Mouse (Mus musculus): ENCODE results near the gene Duxf3. TPM values are rescaled to one million over a fixed set of nuclear protein-coding genes. Genes with fewer than 3 reads are reported as not detected.
"Not testable (repeated sequence)": the region's sequence is repeated elsewhere in the genome, so short reads cannot be mapped to it uniquely, and the experiment has no call there.

Duxf3 gene
- not detected in 2 replicates for polyA plus RNA-seq (2016; fragmentation: Nextera tagmentation; extraction: Ambion mirVana)

GRCm38 (mm10) chr10:58232641-58232969, at the start of gene Duxf3:
TSS of gene Duxf3 (minus strand) at chr10:58232675.
- not testable (repeated sequence) for H3K4me2 ChIP-seq; H3K27ac ChIP-seq; H3K4me1 ChIP-seq (replicated peaks); H3K9ac ChIP-seq (replicated peaks); H3K27me3 ChIP-seq; H3K4me3 ChIP-seq (replicated peaks); H3K36me3 ChIP-seq
- ATAC-seq (ENCODE audit: insufficient number of reproducible peaks, insufficient read depth, low FRiP score, low TSS enrichment, low read depth), result peak; percentile 56
- 87% methylated on average over 8 of the region's 8 CpGs for WGBS
- peaks cover 34% of the 10 kb centered on the region for H3K9me3 ChIP-seq

GRCm38 (mm10) chr10:58282238-58282637, 49.8 kb upstream of the Duxf3 start:
- WGBS, result 90% methylated on average over 7 of the region's 7 CpGs
- Histone ChIP-seq H3K36me3 (peaks cover 77% of the 10 kb centered on the region), H3K27ac (no peak overlapping the region), H3K9me3 (no peaks in the 10 kb centered on the region), H3K4me3 (replicated peaks) (no peak overlapping the region), H3K4me1 (replicated peaks) (no peaks in the 10 kb centered on the region), H3K4me2 (no peak overlapping the region), H3K27me3 (no peaks in the 10 kb centered on the region), H3K9ac (replicated peaks) (no peak overlapping the region)
- no peak for ATAC-seq (ENCODE audit: insufficient number of reproducible peaks, insufficient read depth, low FRiP score, low TSS enrichment, low read depth)

GRCm38 (mm10) chr10:58258466-58258865, 26.0 kb upstream of the Duxf3 start:
- no peak for ATAC-seq (ENCODE audit: insufficient number of reproducible peaks, insufficient read depth, low FRiP score, low TSS enrichment, low read depth)
- WGBS, result 66% methylated on average over 5 of the region's 5 CpGs

GRCm38 (mm10) chr10:58255954-58256353, 23.5 kb upstream of the Duxf3 start:
- Histone ChIP-seq H3K4me3 (replicated peaks) (peak overlapping the region; percentile 82), H3K9ac (replicated peaks) (peak overlapping the region; percentile 83), H3K4me1 (replicated peaks) (peaks cover 4% of the 10 kb centered on the region; the same call in 1 of the 2 replicates), H3K4me2 (peak overlapping the region; percentile 60), H3K9me3 (no peaks in the 10 kb centered on the region), H3K27me3 (no peaks in the 10 kb centered on the region), H3K27ac (no peak overlapping the region), H3K36me3 (peaks cover 27% of the 10 kb centered on the region)
- ATAC-seq (ENCODE audit: insufficient number of reproducible peaks, insufficient read depth, low FRiP score, low TSS enrichment, low read depth), result no peak
- 6% methylated on average over 4 of the region's 4 CpGs for WGBS

More at GRCm38 (mm10) chr10:58258466-58258865, 26.0 kb upstream of the Duxf3 start:
- H3K4me3 ChIP-seq (replicated peaks), result no peak overlapping the region
- H3K36me3 ChIP-seq, result peaks cover 47% of the 10 kb centered on the region
- no peaks in the 10 kb centered on the region for H3K9me3 ChIP-seq
- H3K27me3 ChIP-seq, result no peaks in the 10 kb centered on the region
- no peak overlapping the region for H3K9ac ChIP-seq (replicated peaks)
- H3K4me1 ChIP-seq (replicated peaks), result peaks cover 4% of the 10 kb centered on the region; the same call in 1 of the 2 replicates
- no peak overlapping the region for H3K4me2 ChIP-seq
- no peak overlapping the region for H3K27ac ChIP-seq

GRCm38 (mm10) chr10:58255213-58255892, 22.9 kb upstream of the Duxf3 start, which contains the start of gene Gcc2:
TSS of gene Gcc2 (plus strand) at chr10:58255497.
- Histone ChIP-seq H3K4me3 (replicated peaks) (peak within 1 kb of the TSS; percentile 82), H3K9me3 (no peaks in the 10 kb centered on the region), H3K36me3 (peaks cover 23% of the 10 kb centered on the region), H3K4me2 (peak within 1 kb of the TSS; percentile 60), H3K9ac (replicated peaks) (peak within 1 kb of the TSS; percentile 83), H3K4me1 (replicated peaks) (peaks cover 4% of the 10 kb centered on the region; the same call in 1 of the 2 replicates), H3K27ac (peak within 1 kb of the TSS; percentile 76; the same call in 1 of the 2 replicates), H3K27me3 (no peaks in the 10 kb centered on the region)
- WGBS, result under 1% methylated on average over 57 of the region's 58 CpGs
- peak; percentile 97 for ATAC-seq (ENCODE audit: insufficient number of reproducible peaks, insufficient read depth, low FRiP score, low TSS enrichment, low read depth)

GRCm38 (mm10) chr10:58254635-58255175, 22.2 kb upstream of the Duxf3 start:
- no peaks in the 10 kb centered on the region for H3K9me3 ChIP-seq
- H3K36me3 ChIP-seq, result peaks cover 17% of the 10 kb centered on the region
- ATAC-seq (ENCODE audit: insufficient number of reproducible peaks, insufficient read depth, low FRiP score, low TSS enrichment, low read depth), result 0 out of 2 replicates have a peak, but pooled peaks have one; percentile 9
- no peak overlapping the region for H3K27ac ChIP-seq
- H3K4me3 ChIP-seq (replicated peaks), result peak overlapping the region; percentile 82
- whole genome bisulfite sequencing, result 49% methylated on average over 6 of the region's 6 CpGs
- peaks cover 4% of the 10 kb centered on the region; the same call in 1 of the 2 replicates for H3K4me1 ChIP-seq (replicated peaks)
- H3K27me3 ChIP-seq, result no peaks in the 10 kb centered on the region
- no peak overlapping the region for H3K9ac ChIP-seq (replicated peaks)
- peak overlapping the region; percentile 60 for H3K4me2 ChIP-seq

GRCm38 (mm10) chr10:58249535-58249934, 17.1 kb upstream of the Duxf3 start:
- ATAC-seq (ENCODE audit: insufficient number of reproducible peaks, insufficient read depth, low FRiP score, low TSS enrichment, low read depth), result no peak
- no peaks in the 10 kb centered on the region for H3K36me3 ChIP-seq
- H3K27ac ChIP-seq, result no peak overlapping the region
- no peak overlapping the region for H3K4me2 ChIP-seq
- H3K9me3 ChIP-seq, result no peaks in the 10 kb centered on the region
- WGBS, result 21% methylated on average over 1 of the region's 1 CpGs
- no peaks in the 10 kb centered on the region; the same call in 1 of the 2 replicates for H3K4me1 ChIP-seq (replicated peaks)
- H3K4me3 ChIP-seq (replicated peaks), result no peak overlapping the region
- no peak overlapping the region for H3K9ac ChIP-seq (replicated peaks)
- H3K27me3 ChIP-seq, result no peaks in the 10 kb centered on the region

GRCm38 (mm10) chr10:58238984-58239740, 6.7 kb upstream of the Duxf3 start:
- not testable (repeated sequence) for H3K36me3 ChIP-seq; H3K4me3 ChIP-seq (replicated peaks); H3K4me2 ChIP-seq; H3K4me1 ChIP-seq (replicated peaks); H3K27me3 ChIP-seq; H3K9ac ChIP-seq (replicated peaks); H3K27ac ChIP-seq
- H3K9me3 ChIP-seq, result peaks cover 18% of the 10 kb centered on the region
- 86% methylated on average over 8 of the region's 8 CpGs for WGBS
- ATAC-seq (ENCODE audit: insufficient number of reproducible peaks, insufficient read depth, low FRiP score, low TSS enrichment, low read depth), result peak; percentile 91

GRCm38 (mm10) chr10:58236613-58237012, 4.1 kb upstream of the Duxf3 start, which contains the start of gene Gm4981:
TSS of gene Gm4981 (minus strand) at chr10:58236701.
- no peak for ATAC-seq (ENCODE audit: insufficient number of reproducible peaks, insufficient read depth, low FRiP score, low TSS enrichment, low read depth)
- WGBS, result 88% methylated on average over 10 of the region's 10 CpGs

GRCm38 (mm10) chr10:58234985-58235384, 2.5 kb upstream of the Duxf3 start:
- H3K4me3 ChIP-seq (replicated peaks); H3K9ac ChIP-seq (replicated peaks); ATAC-seq (ENCODE audit: insufficient number of reproducible peaks, insufficient read depth, low FRiP score, low TSS enrichment, low read depth); H3K27ac ChIP-seq; H3K27me3 ChIP-seq; H3K4me2 ChIP-seq; H3K36me3 ChIP-seq; H3K4me1 ChIP-seq (replicated peaks): not testable (repeated sequence)
- H3K9me3 ChIP-seq, result peaks cover 38% of the 10 kb centered on the region
- WGBS, result 82% methylated on average over 4 of the region's 4 CpGs

More at GRCm38 (mm10) chr10:58236613-58237012, 4.1 kb upstream of the Duxf3 start, which contains the start of gene Gm4981:
- Histone ChIP-seq H3K36me3 (no peaks in the 10 kb centered on the region), H3K27ac (no peak within 1 kb of the TSS), H3K4me1 (replicated peaks) (no peaks in the 10 kb centered on the region), H3K27me3 (no peaks in the 10 kb centered on the region), H3K9ac (replicated peaks) (no peak within 1 kb of the TSS), H3K9me3 (peaks cover 33% of the 10 kb centered on the region), H3K4me2 (no peak within 1 kb of the TSS), H3K4me3 (replicated peaks) (no peak within 1 kb of the TSS)

- not testable (repeated sequence) for ATAC-seq (ENCODE audit: insufficient number of reproducible peaks, insufficient read depth, low FRiP score, low TSS enrichment, low read depth); H3K9ac ChIP-seq (replicated peaks); H3K4me2 ChIP-seq; H3K4me3 ChIP-seq (replicated peaks); H3K27me3 ChIP-seq; H3K36me3 ChIP-seq; H3K27ac ChIP-seq; H3K4me1 ChIP-seq (replicated peaks)
- H3K9me3 ChIP-seq, result peaks cover 34% of the 10 kb centered on the region
These were observed 1.3 kb upstream of the Duxf3 start for GRCm38 (mm10) chr10:58233740-58234121.
